Mouse (Mus musculus): ENCODE data around the gene Camk2n2.
"Not testable (repeated sequence)": the region's sequence is repeated elsewhere in the genome, so short reads cannot be mapped to it uniquely, and the experiment has no call there.

The Camk2n2 gene

GRCm38 (mm10) chr16:20621191-20621990, at the start of gene Camk2n2:
Gene Camk2n2 (minus strand): TSS chr16:20621287.
- peak; percentile 80 to 90 for DNase-seq

DNA sequence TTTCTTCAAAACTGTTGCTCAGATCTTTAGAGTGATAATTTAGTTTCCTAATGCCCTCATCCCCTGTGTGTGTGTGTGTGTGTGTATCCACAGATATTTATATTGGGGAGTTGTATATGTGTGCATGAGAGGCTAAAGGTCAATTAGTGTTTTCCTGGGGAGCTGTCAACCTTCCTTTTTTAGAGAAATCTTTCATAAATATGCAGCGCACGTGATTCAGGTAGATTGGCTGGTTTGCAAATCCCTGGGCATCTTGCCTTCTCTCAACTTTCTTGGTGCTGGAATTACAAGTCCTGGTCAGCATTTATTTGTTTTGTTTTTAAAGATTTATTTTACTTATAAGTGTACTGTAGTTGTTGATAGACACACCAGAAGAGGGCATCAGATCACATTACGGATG, 49.2 kb upstream of the Camk2n2 start:
- no peak for DNase-seq

- not testable (repeated sequence) for DNase-seq
Measured at GRCm38 (mm10) chr16:20668013-20668412, 46.9 kb upstream of the Camk2n2 start, which contains the start of gene Eif4g1. Gene Eif4g1 (plus strand): TSS chr16:20668313.

- DNase-seq = no peak
Measured at GRCm38 (mm10) chr16:20657661-20658060, 36.6 kb upstream of the Camk2n2 start.

DNA sequence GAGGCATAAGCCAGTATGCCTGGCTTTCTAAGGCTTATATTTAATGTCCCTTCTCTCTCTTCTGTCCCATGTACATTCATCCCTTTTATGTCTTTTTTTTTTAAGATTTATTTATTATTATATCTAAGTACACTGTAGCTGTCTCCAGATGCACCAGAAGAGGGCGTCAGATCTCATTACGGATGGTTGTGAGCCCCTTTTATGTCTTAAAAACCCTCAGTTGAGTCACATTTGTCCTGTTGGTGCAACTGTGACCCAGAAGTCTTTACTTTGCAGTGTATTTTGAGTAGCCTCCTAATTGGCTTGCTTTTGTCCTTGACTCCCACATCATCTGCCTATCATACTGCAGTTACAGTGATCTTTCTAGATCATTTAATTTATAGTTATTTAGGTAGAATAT, 32.2 kb upstream of the Camk2n2 start:
- DNase-seq = no peak

GRCm38 (mm10) chr16:20651947-20652310, 30.8 kb upstream of the Camk2n2 start:
- DNase-seq = no peak

DNA sequence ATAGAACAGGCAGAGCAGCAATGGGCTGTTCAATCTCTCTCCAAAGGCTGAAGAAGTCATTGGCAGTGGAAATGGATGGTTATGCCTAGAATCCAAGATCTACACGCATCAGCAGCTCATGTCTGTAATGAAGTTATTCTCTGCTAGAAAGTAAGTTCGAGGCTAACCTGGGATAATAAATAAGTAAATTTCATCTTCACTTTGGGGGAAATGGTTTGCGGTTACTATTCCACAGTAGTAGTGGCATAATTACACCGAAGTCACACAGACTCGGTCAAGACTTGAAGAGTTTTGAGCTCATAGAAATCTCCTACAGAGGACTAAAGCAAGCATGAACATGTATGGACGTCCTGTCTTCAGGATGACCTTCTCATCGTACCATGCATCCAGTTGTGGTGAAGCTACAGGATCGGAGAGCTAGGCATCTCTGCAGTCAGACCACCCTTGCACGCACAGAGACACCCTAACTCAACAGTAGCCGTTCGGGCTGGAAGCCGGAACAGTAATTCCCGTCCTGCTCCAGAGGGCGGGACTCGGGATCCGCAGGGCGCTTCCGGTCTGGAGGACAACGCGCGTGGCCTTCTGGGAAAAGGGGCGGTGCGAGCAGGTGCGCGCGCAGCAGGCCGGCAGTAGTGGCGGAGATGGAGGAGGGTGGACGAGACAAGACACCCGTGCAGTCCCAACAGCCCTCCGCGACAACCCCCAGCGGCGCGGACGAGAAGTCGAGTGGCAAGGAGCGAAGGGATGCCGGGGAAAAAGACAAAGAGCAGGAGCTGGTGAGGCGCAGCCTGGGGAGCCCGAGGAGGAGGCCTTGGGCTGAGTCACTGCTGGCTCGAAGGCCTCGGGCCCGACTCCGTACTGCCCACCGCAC, 30.2 kb upstream of the Camk2n2 start, which contains the start of gene Psmd2:
TSS of gene Psmd2 (plus strand) at position 577 of the 871 bp plus-strand sequence.
- DNase-seq = peak; percentile 97 to 99

DNA sequence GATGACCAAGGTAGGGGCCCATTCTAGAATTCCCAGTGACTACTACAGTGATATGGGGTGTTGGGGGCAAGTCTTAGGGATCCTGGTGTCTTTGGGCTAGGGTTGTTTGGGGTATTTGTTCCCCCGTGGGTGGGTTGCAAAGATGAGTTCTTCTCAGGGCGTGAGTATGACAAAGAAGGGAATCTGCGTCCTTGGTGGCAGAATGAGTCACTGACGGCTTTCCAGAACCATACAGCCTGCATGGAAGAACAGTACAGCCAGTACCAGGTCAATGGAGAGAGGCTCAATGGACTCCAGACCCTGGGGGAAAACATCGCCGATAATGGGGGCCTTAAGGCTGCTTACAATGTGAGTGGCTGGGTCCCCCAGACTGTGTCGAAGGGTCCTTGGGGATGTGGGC, 22.8 kb upstream of the Camk2n2 start:
- DNase-seq = no peak

- DNase-seq = peak; percentile 64 to 89
Measured at GRCm38 (mm10) chr16:20642161-20642560, 21.1 kb upstream of the Camk2n2 start.

- no peak for DNase-seq
Measured at GRCm38 (mm10) chr16:20638367-20638766, 17.3 kb upstream of the Camk2n2 start.

GRCm38 (mm10) chr16:20637410-20637809, 16.3 kb upstream of the Camk2n2 start:
- no peak for DNase-seq

DNA sequence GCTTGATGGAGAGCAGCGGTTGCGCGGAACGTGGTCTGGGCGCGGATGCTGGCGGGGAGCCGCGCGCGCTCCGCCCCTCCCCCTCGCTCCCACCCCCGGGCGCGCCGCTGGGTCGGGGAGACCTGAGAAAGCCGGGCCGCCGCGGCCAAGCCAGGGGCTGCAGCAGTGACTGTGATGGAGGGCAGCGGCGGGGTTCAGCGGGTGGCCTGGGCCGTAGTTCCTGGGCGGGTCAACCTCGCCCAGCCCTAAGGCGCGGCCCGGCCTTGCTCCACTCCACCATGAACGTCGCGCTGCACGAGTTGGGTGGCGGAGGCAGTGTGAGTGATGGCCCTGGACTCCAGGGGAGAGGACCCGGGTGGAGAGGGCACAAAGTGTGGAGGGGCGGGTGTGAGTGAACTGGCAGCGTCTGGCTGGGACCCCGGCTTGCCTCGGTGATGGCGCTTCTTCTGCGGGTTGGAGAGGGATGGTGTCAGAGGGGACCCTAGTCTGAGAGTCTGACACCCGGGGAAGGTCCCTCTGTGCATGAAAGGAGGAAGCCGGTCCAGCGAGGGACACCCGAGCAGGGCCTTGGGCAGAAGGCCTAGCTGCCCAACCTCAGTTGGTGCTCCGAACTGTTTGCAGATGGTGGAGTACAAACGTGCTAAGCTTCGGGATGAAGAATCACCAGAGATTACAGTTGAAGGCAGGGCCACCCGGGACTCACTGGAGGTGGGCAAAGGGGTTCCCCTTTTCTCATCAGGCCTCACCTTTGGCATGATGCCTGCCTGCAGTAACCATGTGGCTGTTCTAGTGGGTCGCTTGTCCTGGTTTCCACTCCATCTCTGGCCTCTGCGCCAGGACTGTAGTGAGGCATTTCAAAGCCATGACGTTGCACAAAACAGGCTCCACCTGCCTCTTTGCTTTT, 8.9 kb upstream of the Camk2n2 start, which contains the start of gene Ece2:
TSS of gene Ece2 (plus strand) at position 98 of the 904 bp plus-strand sequence.
- DNase-seq = peak in 1 of 2 experiments; percentile 14

GRCm38 (mm10) chr16:20628871-20629391, 7.8 kb upstream of the Camk2n2 start:
- DNase-seq = no peak

DNA sequence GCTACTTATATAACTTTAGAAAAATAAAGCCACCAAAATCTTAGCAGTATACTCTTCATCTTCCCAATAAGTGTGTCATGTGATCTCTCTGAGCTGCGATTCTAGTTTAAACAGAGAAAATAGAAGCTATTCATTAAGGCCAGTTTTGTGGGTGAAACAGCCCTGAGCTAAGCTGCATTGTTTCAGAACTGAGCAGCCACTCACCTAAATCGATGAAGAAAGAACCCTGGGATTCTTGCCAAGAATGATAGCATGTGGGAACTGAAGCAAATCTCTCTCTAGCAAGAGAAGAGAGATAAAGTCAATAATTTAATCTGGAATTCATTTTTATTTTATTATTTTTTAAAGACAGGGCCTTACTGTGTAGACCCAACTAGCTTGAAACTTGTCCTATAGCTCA, 2.1 kb upstream of the Camk2n2 start:
- DNase-seq = no peak

DNA sequence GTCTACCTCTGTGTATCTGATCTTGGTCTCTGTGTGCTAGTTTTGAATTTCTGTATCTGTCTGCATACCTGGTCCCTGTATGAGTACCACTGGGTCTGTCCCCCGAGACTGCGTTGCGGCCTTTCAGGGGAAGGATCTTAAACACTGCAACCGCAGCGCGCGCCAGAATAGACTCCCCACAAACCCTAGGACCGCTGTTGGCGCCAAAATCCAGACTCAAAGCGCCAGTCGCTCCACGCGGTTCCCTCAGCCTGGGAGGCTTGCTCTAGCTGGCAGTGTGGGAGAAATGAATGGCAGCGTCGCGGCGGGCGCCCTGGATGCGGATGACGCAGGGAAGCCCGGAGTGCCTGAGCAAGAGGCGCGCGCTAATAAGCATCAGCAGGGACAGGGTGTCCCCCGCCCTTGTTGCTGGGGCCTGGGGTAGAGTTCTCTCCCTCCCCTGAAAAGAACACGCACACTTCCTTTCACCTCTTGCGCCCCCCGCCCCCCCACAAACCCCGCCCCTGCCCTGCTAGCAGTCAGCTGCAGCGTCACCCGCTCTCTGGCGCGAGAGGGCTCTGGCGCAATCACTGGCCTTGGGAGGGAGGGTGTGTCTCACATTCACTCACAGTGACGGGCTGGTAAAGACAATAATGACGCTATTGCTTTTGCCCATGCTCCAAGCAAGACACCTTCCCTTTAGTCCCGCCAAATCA, 1.1 kb upstream of the Camk2n2 start:
- peak; percentile 50 to 53 for DNase-seq

DNA sequence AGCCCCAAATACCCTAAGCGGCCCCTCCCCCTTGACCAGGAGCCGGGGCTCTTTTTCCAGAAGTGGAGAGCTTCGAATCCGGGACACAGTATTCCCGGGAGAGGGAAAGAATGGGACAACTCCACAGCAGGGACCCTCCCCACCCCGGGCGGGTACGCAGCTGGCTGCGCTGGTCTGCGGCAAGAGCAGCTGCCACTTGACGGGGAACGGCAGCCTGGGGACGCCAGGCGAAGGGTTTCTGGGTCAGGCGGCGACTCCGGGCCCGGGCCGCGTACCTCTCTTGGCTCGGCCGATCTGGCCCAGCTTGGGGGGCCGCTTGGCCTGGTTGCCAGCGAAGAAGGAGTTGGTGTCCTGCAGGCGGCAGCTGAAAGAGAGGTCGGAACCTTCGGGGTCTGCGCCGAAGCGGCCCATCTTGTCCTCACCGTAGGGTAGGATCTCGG, 316 bp downstream of the Camk2n2 start:
- no peak for DNase-seq

- DNase-seq = peak in 1 of 2 experiments; percentile 2
Measured at GRCm38 (mm10) chr16:20620399-20620735, 720 bp downstream of the Camk2n2 start.

- peak in 1 of 2 experiments; percentile 70 for DNase-seq
Measured at GRCm38 (mm10) chr16:20619541-20620398, 1.3 kb downstream of the Camk2n2 start.

DNA sequence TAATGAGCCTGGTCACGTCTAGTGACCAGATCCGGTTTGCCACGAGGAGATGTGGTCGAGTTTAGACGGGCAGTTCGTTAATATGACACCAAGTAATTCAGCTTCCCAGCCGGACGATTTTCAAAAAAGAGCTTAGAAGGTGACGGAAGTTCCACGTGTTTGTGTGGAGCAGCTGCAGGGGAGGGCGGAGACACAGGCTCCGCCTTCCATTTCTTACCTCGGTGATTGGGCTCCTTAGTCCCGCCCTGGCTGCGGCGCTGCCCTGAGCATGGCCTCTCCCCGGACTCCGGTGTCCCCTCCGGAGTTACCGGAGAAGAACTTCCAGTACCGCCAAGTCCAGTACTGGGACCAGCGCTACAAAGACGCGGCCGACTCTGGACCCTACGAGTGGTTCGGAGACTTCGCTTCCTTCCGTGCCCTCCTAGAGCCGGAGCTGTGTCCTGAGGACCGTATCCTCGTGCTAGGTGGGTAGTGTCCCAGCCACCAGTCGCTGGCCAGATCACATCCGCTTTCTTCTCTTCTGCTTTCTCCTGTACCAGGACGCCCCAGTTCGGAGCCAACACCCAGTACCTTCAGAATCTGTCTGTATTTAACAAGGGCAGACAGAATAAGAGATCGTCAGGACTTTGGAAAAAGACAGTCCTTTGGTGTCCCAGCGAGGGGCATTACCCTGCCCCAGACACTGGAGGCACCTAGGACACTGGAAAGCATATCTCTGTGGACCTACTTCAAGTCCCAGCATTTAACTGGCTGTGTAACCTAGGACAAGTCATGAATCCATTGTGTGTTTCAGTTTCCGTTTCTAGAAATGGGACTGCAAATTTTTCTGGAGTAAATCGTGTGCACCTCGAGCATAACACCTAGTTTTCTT, 9.5 kb downstream of the Camk2n2 start, which contains the start of the genes Eef1akmt4, Gm49333 and Alg3:
TSS of gene Eef1akmt4 (plus strand) at position 237 of the 871 bp plus-strand sequence.
TSS of gene Gm49333 (plus strand) at position 254 of the 871 bp plus-strand sequence.
TSS of gene Alg3 (minus strand) at position 379 of the 871 bp plus-strand sequence.
- peak; percentile 92 to 94 for DNase-seq
